Mouse (Mus musculus) limb, embryonic 14.5 days (tissue): ENCODE measurements around the gene Mad2l1bp. TPM values are rescaled to one million over a fixed set of nuclear protein-coding genes. Genes with fewer than 3 reads are reported as not detected.

ENCODE experiments used
- ATAC-seq: fragments of 200-750 bp; cut with Nextera tagmentation; 2 replicates; pipeline ENCODE4 v1.8.0; 2017; ENCODE audit warnings: low read depth, moderate number of reproducible peaks, moderate TSS enrichment; ENCODE audit not compliant: low FRiP score
- DNase-seq: peaks from one replicate; pipeline ENCODE4 v3.0.0-alpha.2; 2015; ENCODE audit warnings: low spot score
- H3K27ac ChIP-seq: fragments of 300-500 bp; sonication (generic); replicated peaks from 2 replicates; pipeline ENCODE4 v1.5.1; 2014; ENCODE audit warnings: low read depth, mild to moderate bottlenecking, low read length, moderate library complexity, mixed read lengths
- H3K27me3 ChIP-seq: fragments of 300-500 bp; sonication (generic); 2 replicates; pipeline ENCODE4 v1.6.1; 2014; ENCODE audit warnings: low read length, mixed read lengths; ENCODE audit not compliant: control insufficient read depth, insufficient read depth
- H3K36me3 ChIP-seq: fragments of 300-500 bp; sonication (generic); 2 replicates; pipeline ENCODE4 v1.6.1; 2014; ENCODE audit warnings: mild to moderate bottlenecking, low read length, moderate library complexity, mixed read lengths; ENCODE audit not compliant: control insufficient read depth, insufficient read depth
- H3K4me1 ChIP-seq: fragments of 300-500 bp; sonication (generic); 2 replicates; pipeline ENCODE4 v1.6.1; 2014; ENCODE audit warnings: antibody characterized with exemption, low read length, mixed read lengths; ENCODE audit not compliant: control insufficient read depth, insufficient read depth
- H3K4me2 ChIP-seq: fragments of 300-500 bp; sonication (generic); replicated peaks from 2 replicates; pipeline ENCODE4 v1.6.1; 2014; ENCODE audit warnings: low read depth, mild to moderate bottlenecking, low read length, moderate library complexity; ENCODE audit not compliant: severe bottlenecking
- H3K4me3 ChIP-seq: fragments of 300-500 bp; sonication (generic); replicated peaks from 2 replicates; pipeline ENCODE4 v1.5.1; 2014; ENCODE audit warnings: low read length
- H3K9ac ChIP-seq: fragments of 300-500 bp; sonication (generic); 2 replicates; pipeline ENCODE4 v1.6.1; 2014; ENCODE audit warnings: mild to moderate bottlenecking, low read depth, low read length, moderate library complexity; ENCODE audit not compliant: severe bottlenecking
- H3K9me3 ChIP-seq: fragments of 300-500 bp; sonication (generic); 2 replicates; pipeline ENCODE4 v1.6.1; 2016; ENCODE audit warnings: low read length; ENCODE audit not compliant: control insufficient read depth
- POLR2A ChIP-seq: fragments of 200-500 bp; IDR thresholded peaks from 2 replicates; pipeline ENCODE4 v1.8.0; 2012; ENCODE audit warnings: inconsistent platforms, mild to moderate bottlenecking, moderate library complexity, borderline replicate concordance; ENCODE audit not compliant: insufficient read depth, insufficient read length; ENCODE audit errors: extremely low read depth
- WGBS: fragments of 180-500 bp; shearing (Covaris S2); extraction: QIAGEN DNeasy Blood & Tissue Kit; methylation state at CpG from one replicate; pipeline ENCODE4 v1.1.7; 2014; 5-methylcytosine and 5-hydroxymethylcytosine counted together
- polyA plus RNA-seq, 2 experiments: library from polyadenylated mRNA; depleted of rRNA in 1 of 2; stranded (reverse) in 1 of 2; unstranded in 1 of 2; fragments of >200 nt; fragmentation: Nextera tagmentation in 1 of 2; extraction: Ambion mirVana in 1 of 2; gene quantifications; 2 replicates each; pipeline versions ENCODE4 v1.2.1 to v1.2.3; 2012 to 2014

Gene Mad2l1bp
- polyA plus RNA-seq, 2 experiments = 25.4 to 32.7 TPM

GRCm38 (mm10) chr17:46123285-46123684 is 30.1 kb downstream of the Mad2l1bp start:
- no peaks in the 10 kb centered on the region for H3K9me3 ChIP-seq
- H3K4me2 ChIP-seq = no peak overlapping the region
- no peak overlapping the region for H3K4me3 ChIP-seq
- ATAC-seq (no peak), DNase-seq (no peak)
- no peaks in the 10 kb centered on the region for H3K27me3 ChIP-seq
- peaks cover 84% of the 10 kb centered on the region for H3K36me3 ChIP-seq
- no peaks in the 10 kb centered on the region for H3K4me1 ChIP-seq
- no peak overlapping the region for H3K9ac ChIP-seq
- no peak overlapping the region for H3K27ac ChIP-seq
- TF ChIP-seq POLR2A = no peak
- WGBS = 87% methylated on average over 4 of the region's 4 CpGs

- Histone ChIP-seq H3K9me3 (no peaks in the 10 kb centered on the region), H3K36me3 (peaks cover 84% of the 10 kb centered on the region), H3K4me1 (no peaks in the 10 kb centered on the region), H3K9ac (no peak overlapping the region), H3K27ac (no peak overlapping the region), H3K27me3 (no peaks in the 10 kb centered on the region), H3K4me3 (no peak overlapping the region), H3K4me2 (no peak overlapping the region)
- ATAC-seq (no peak), DNase-seq (no peak)
- no peak for TF ChIP-seq POLR2A
- WGBS = 96% methylated on average over 4 of the region's 4 CpGs
Observed at GRCm38 (mm10) chr17:46122791-46123190, 30.6 kb downstream of the Mad2l1bp start.

GRCm38 (mm10) chr17:46119641-46120040 is 33.7 kb downstream of the Mad2l1bp start:
- 86% methylated on average over 10 of the region's 10 CpGs for WGBS
- Histone ChIP-seq H3K9me3 (no peaks in the 10 kb centered on the region), H3K4me3 (no peak overlapping the region), H3K27me3 (no peaks in the 10 kb centered on the region), H3K36me3 (peaks cover 58% of the 10 kb centered on the region), H3K4me1 (peaks cover 6% of the 10 kb centered on the region), H3K27ac (no peak overlapping the region), H3K4me2 (no peak overlapping the region), H3K9ac (no peak overlapping the region)
- DNase-seq (no peak), ATAC-seq (no peak)
- no peak for TF ChIP-seq POLR2A

DNA sequence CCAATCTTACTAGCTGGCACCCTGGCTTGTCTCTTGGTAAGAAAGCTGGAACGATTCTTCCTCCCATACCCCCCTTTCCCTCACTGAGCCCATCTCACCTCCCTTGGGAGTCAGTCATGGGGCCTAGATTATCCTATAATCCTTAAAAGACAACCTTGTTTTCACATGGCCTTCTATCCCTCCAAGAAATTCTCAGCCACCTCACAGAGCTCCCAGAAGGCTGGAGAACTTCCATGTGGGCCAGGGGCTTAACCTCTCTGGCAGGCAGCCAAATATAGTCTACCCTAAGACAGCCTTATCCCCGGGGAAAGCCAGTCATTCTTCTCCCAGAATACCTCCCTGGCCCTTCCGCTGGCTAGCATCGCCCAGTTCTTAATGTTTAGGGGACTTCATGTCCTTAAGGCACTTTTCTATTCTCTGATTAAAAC is 34.9 kb downstream of the Mad2l1bp start:
- no peak overlapping the region for H3K27ac ChIP-seq
- no peak for DNase-seq

GRCm38 (mm10) chr17:46117623-46118422 is 35.5 kb downstream of the Mad2l1bp start:
- 32% methylated on average over 13 of the region's 13 CpGs for WGBS
- DNase-seq = no peak
- H3K27ac ChIP-seq = no peak overlapping the region
- H3K36me3 ChIP-seq = peaks cover 40% of the 10 kb centered on the region
- no peak overlapping the region for H3K4me2 ChIP-seq
- no peak overlapping the region; the same call in 1 of the 2 replicates for H3K9ac ChIP-seq
- peaks cover 6% of the 10 kb centered on the region for H3K4me1 ChIP-seq
- H3K9me3 ChIP-seq = no peaks in the 10 kb centered on the region
- H3K27me3 ChIP-seq = no peaks in the 10 kb centered on the region
- no peak for ATAC-seq
- no peak overlapping the region for H3K4me3 ChIP-seq
- no peak for TF ChIP-seq POLR2A

More for the DNA sequence above, 34.9 kb downstream of the Mad2l1bp start:
- Histone ChIP-seq H3K27me3 (no peaks in the 10 kb centered on the region), H3K4me2 (no peak overlapping the region), H3K4me3 (no peak overlapping the region), H3K36me3 (peaks cover 46% of the 10 kb centered on the region), H3K9ac (no peak overlapping the region; the same call in 1 of the 2 replicates), H3K4me1 (peaks cover 6% of the 10 kb centered on the region), H3K9me3 (no peaks in the 10 kb centered on the region)
- 59% methylated on average over 4 of the region's 4 CpGs for WGBS
- no peak for TF ChIP-seq POLR2A
- ATAC-seq = no peak
